Mouse (Mus musculus): ENCODE measurements around the gene Asap3. TPM values are rescaled to one million over a fixed set of nuclear protein-coding genes. Genes with fewer than 3 reads are reported as not detected.
A peak's percentile ranks its signal among the peaks of the same experiment; 100 is the strongest.

Gene Asap3
- polyA plus RNA-seq, 1 experiment from 2014 or later = 4.4 TPM

DNA sequence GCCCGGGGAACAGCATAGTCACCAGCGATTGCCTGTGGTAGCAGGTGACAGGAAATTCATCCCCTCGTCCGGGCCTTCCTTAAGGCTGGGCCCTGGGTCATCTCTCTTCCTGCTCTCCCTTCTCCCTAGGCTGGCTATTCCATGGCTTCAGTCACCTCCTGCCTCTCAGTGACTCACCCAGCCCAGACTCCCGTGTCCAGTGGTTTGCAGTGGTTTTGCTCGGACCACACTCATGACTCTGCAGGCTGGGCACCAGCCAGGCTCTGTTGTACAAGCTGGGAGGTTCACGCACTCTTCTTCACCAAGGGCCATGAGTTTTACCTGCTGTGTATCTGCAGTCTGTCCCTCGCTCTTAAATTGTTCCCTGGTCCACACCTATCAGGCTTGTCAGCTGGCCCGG is 4.8 kb downstream of the Asap3 start:
- Histone ChIP-seq H3K9ac (ENCODE audit: low read depth, low read length) (no peak overlapping the region), H3K27ac (ENCODE audit: low read length) (no peak overlapping the region), H3K4me1 (ENCODE audit: control insufficient read depth, insufficient read depth, low read length) (peaks cover 15% of the 10 kb centered on the region), H3K9me3 (ENCODE audit: control insufficient read depth, low read length) (no peaks in the 10 kb centered on the region), H3K27me3 (replicated peaks; ENCODE audit: control insufficient read depth, insufficient read depth, low read length) (no peaks in the 10 kb centered on the region), H3K4me2 (ENCODE audit: low read depth, low read length) (no peak overlapping the region), H3K36me3 (ENCODE audit: control insufficient read depth, insufficient read depth, low read length) (no peaks in the 10 kb centered on the region), H3K4me3 (ENCODE audit: low read length) (no peak overlapping the region)
- whole genome bisulfite sequencing = 74% methylated on average over 9 of the region's 9 CpGs
- no peak for ATAC-seq

DNA sequence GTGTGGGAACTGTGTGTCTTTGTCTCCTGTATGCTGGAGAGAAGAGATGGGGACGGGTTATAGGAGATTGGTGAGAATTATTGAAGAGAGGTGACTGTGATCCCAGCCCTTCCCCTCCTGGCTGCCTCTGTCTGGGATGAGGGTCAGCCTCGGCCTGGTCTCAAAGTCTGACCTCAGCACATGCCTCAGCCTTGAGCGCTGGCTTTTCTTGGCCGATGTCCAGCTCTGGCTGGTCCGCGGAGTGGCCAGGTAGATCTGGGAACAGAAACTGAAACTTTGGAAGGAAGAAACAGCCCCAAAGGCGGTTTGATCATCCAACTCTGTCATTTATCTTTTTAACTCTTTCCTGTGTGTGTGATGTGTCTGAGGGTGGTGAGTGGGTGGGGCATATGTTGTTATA is 7.5 kb downstream of the Asap3 start:
- Histone ChIP-seq H3K4me1 (ENCODE audit: control insufficient read depth, insufficient read depth, low read length) (peaks cover 21% of the 10 kb centered on the region), H3K27me3 (replicated peaks; ENCODE audit: control insufficient read depth, insufficient read depth, low read length) (no peaks in the 10 kb centered on the region), H3K9me3 (ENCODE audit: control insufficient read depth, low read length) (no peaks in the 10 kb centered on the region), H3K27ac (ENCODE audit: low read length) (no peak overlapping the region), H3K4me2 (ENCODE audit: low read depth, low read length) (no peak overlapping the region), H3K9ac (ENCODE audit: low read depth, low read length) (no peak overlapping the region), H3K36me3 (ENCODE audit: control insufficient read depth, insufficient read depth, low read length) (no peaks in the 10 kb centered on the region), H3K4me3 (ENCODE audit: low read length) (no peak overlapping the region)
- 0 out of 2 replicates have a peak, but pooled peaks have one; percentile 17 for ATAC-seq
- WGBS = 58% methylated on average over 7 of the region's 7 CpGs

DNA sequence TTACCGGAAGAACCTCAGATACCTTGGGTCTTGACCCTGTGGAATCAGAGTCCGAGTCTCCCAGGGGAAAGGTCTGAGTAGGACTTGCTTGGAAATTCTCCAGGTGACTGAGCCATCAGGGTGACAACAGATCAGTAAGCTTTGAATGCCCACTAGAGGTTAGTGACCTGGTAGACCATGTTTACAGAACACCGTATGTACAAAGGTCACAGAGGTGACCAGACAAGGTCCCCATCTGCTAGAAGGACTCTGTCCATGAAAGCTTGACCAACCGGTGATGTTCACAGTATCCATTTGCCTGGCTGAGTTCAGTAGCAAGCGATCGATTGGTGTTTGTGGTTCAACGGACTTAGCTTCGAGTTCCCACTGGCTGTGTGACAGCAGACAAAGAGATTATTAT is 8.7 kb downstream of the Asap3 start:
- H3K27me3 ChIP-seq (replicated peaks; ENCODE audit: control insufficient read depth, insufficient read depth, low read length) = no peaks in the 10 kb centered on the region
- H3K4me2 ChIP-seq (ENCODE audit: low read depth, low read length) = no peak overlapping the region
- H3K36me3 ChIP-seq (ENCODE audit: control insufficient read depth, insufficient read depth, low read length) = no peaks in the 10 kb centered on the region
- WGBS = 78% methylated on average over 8 of the region's 8 CpGs
- no peak overlapping the region for H3K27ac ChIP-seq (ENCODE audit: low read length)
- H3K9me3 ChIP-seq (ENCODE audit: control insufficient read depth, low read length) = no peaks in the 10 kb centered on the region
- peaks cover 25% of the 10 kb centered on the region for H3K4me1 ChIP-seq (ENCODE audit: control insufficient read depth, insufficient read depth, low read length)
- no peak overlapping the region for H3K4me3 ChIP-seq (ENCODE audit: low read length)
- no peak for ATAC-seq
- no peak overlapping the region for H3K9ac ChIP-seq (ENCODE audit: low read depth, low read length)

DNA sequence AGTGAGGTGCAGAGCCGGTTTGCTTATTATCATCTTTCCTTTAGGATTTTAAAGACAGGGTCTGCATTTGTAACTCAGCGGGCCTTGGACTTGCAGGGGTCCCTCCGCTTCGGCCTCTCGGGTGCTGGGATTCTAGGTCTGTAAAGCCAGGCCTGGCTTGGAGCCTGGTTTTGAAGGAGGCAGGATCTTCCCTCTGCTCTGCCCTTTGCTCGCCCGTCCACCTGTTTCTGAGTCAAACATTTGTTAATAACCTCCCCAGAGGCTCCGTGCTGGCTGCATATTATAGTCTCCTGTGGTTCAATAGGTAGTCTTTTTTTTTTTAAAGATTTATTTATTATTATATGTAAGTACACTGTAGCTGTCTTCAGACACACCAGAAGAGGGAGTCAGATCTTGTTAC is 9.4 kb downstream of the Asap3 start:
- Histone ChIP-seq H3K36me3 (ENCODE audit: control insufficient read depth, insufficient read depth, low read length) (no peaks in the 10 kb centered on the region), H3K4me2 (ENCODE audit: low read depth, low read length) (no peak overlapping the region), H3K27ac (ENCODE audit: low read length) (no peak overlapping the region), H3K4me3 (ENCODE audit: low read length) (no peak overlapping the region), H3K9me3 (ENCODE audit: control insufficient read depth, low read length) (no peaks in the 10 kb centered on the region), H3K27me3 (replicated peaks; ENCODE audit: control insufficient read depth, insufficient read depth, low read length) (no peaks in the 10 kb centered on the region), H3K4me1 (ENCODE audit: control insufficient read depth, insufficient read depth, low read length) (peaks cover 27% of the 10 kb centered on the region), H3K9ac (ENCODE audit: low read depth, low read length) (no peak overlapping the region)
- no peak for ATAC-seq
- WGBS = 77% methylated on average over 8 of the region's 8 CpGs

DNA sequence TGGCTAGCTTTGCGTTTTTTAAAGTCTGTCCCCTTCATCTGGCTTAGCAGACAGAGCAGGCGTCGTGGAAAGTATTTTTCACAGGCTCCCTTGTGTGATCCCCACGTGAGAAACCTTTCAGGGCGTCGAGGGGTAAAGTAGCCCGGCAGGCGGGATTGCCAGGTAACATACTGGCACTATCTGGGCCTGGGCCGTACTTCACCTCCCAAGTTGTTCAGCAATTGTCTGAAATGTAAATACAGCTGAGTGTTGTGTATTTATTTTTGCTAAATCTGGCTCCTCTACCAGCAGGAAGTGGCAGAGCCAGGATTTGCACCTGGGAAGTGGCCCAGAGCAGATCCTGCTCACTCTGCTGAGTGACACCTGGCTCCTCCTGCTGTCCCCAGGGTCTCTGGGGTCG is 10.9 kb downstream of the Asap3 start:
- Histone ChIP-seq H3K27ac (ENCODE audit: low read length) (no peak overlapping the region), H3K36me3 (ENCODE audit: control insufficient read depth, insufficient read depth, low read length) (no peaks in the 10 kb centered on the region), H3K27me3 (replicated peaks; ENCODE audit: control insufficient read depth, insufficient read depth, low read length) (no peaks in the 10 kb centered on the region)

DNA sequence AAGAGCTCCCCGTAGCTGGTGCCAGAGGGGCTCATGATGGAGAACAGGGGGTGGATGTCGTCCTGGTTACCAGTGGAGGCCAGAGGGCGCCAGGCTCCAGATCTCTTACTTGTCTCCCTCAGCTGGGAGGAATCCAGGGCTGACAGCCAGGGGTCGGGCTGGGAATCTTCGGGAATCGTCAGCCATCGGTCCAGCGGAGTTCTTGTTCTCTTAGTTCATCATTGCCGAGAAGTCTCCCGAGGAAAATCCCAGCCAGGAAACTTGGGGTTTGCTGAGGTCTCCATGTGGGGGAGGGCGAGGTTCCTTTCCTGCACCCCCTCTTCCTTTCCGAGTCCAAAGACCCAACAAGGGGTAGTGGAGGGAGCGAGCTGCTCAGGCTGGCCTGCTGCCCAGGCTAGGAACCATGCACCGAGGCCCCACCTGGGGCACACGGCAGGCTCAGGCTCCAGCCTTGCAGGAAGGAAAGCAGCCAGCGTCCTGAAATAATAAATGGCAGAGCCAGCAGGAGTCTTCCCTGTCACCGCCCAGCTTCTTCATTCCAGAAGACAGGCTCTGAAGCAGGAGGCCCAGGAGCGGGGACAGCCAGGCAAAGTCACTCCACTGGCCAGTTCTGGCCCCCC is 12.5 kb downstream of the Asap3 start:
- H3K27ac ChIP-seq (ENCODE audit: low read length) = peak overlapping the region; percentile 79
- no peaks in the 10 kb centered on the region for H3K9me3 ChIP-seq (ENCODE audit: control insufficient read depth, low read length)
- ATAC-seq = peak; percentile 66
- peak overlapping the region; percentile 35 for H3K4me2 ChIP-seq (ENCODE audit: low read depth, low read length)
- H3K27me3 ChIP-seq (replicated peaks; ENCODE audit: control insufficient read depth, insufficient read depth, low read length) = no peaks in the 10 kb centered on the region
- H3K36me3 ChIP-seq (ENCODE audit: control insufficient read depth, insufficient read depth, low read length) = no peaks in the 10 kb centered on the region
- WGBS = 24% methylated on average over 18 of the region's 18 CpGs
- H3K9ac ChIP-seq (ENCODE audit: low read depth, low read length) = peak overlapping the region; percentile 50
- H3K4me1 ChIP-seq (ENCODE audit: control insufficient read depth, insufficient read depth, low read length) = peaks cover 25% of the 10 kb centered on the region
- H3K4me3 ChIP-seq (ENCODE audit: low read length) = peak overlapping the region; percentile 1; the same call in 1 of the 2 replicates

More for the DNA sequence above, 10.9 kb downstream of the Asap3 start:
- WGBS = 47% methylated on average over 10 of the region's 10 CpGs
- Histone ChIP-seq H3K4me2 (ENCODE audit: low read depth, low read length) (no peak overlapping the region), H3K9me3 (ENCODE audit: control insufficient read depth, low read length) (no peaks in the 10 kb centered on the region), H3K9ac (ENCODE audit: low read depth, low read length) (no peak overlapping the region), H3K4me3 (ENCODE audit: low read length) (no peak overlapping the region), H3K4me1 (ENCODE audit: control insufficient read depth, insufficient read depth, low read length) (peaks cover 27% of the 10 kb centered on the region)
- no peak for ATAC-seq

DNA sequence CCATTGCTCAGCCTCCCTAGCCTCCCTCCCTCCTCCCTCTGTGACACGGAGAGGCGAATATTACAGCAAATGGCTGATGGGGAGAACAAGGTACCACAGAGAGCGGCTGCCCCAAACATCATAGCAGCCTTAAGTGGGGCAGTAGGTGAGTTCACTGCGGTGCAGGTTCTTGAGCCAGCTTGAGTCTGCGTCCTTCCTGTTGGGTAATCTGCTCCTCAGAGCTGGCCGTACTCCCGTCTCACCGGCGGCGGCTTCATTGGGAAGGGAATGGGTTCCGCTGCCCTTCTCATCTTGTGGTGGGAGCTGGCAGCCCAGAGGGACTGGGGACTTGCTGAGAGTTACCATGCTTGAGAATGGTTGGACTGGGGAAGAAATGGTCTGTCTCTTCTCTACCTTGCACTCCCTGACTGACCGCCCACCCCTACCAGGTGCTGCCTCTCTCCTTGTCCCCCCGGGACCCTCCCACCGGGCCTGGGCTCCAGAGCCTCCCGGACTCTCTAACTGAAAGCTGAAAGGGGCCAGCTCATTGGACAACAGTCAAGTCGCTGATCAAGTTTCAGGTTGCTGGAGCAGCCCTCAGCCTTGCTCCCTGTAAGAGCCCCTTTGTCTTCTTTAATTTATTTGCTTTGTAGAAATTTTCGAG is 14.1 kb downstream of the Asap3 start:
- no peak overlapping the region for H3K9ac ChIP-seq (ENCODE audit: low read depth, low read length)
- ATAC-seq = no peak; the same call in 1 of the 2 replicates

DNA sequence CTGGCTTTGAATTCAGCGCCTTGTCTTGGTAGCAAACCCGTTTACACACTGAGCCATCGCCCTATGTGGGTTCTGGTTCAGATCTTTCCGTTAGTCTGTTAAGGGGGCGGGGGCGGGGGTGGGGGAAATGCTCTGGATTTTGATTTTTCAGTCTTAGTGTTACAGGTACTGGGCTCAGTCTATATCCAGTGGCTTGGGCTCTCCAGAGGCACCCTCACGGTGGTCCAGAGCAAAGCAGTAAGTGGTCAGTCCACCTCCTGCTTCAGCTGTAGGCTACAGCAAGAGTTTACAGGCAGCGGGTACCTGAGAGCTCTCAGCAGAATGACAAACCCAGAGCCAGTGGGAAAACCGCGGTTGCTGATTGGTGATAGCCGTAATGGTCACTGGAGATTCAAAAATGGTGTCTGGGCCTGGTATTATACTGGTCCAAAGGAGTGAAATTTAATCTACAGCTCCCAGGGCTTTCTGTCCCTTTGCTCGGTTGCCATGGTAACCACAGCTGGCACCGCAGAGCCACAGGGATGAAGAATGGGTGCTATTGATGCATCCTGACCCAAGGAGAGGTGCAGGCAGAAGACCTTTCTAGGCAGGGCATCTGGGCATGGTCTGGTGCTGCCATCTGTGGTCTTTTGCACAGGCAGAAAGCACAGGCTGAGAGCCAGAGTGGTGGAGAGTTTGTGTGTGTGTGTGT is 17.5 kb downstream of the Asap3 start:
- no peak for ATAC-seq
- WGBS = 72% methylated on average over 13 of the region's 13 CpGs
- no peak overlapping the region for H3K4me2 ChIP-seq (ENCODE audit: low read depth, low read length)

More for the DNA sequence above, 14.1 kb downstream of the Asap3 start:
- H3K4me2 ChIP-seq (ENCODE audit: low read depth, low read length) = 0 out of 2 replicates have a peak overlapping the region, but pooled peaks have one; percentile 14
- no peaks in the 10 kb centered on the region for H3K27me3 ChIP-seq (replicated peaks; ENCODE audit: control insufficient read depth, insufficient read depth, low read length)
- H3K4me1 ChIP-seq (ENCODE audit: control insufficient read depth, insufficient read depth, low read length) = peaks cover 25% of the 10 kb centered on the region
- H3K36me3 ChIP-seq (ENCODE audit: control insufficient read depth, insufficient read depth, low read length) = no peaks in the 10 kb centered on the region
- WGBS = 20% methylated on average over 17 of the region's 17 CpGs
- no peaks in the 10 kb centered on the region for H3K9me3 ChIP-seq (ENCODE audit: control insufficient read depth, low read length)
- H3K27ac ChIP-seq (ENCODE audit: low read length) = no peak overlapping the region
- H3K4me3 ChIP-seq (ENCODE audit: low read length) = no peak overlapping the region

DNA sequence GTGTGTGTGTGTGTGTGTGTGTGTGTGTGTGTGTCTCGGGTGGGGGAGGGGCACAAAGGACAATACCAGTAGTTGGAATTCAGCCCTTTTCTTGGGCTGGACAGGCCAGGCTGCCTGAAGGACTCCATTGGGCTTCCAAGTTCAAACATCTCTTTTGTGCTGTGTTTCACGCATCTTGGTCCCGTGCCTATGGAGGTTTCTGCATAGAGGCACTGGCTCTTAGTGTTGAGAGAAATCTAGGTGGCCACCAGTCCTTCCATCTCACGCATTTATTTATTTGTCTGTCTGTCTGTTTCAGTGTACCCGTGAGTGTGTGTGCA is 18.0 kb downstream of the Asap3 start:
- H3K36me3 ChIP-seq (ENCODE audit: control insufficient read depth, insufficient read depth, low read length) = no peaks in the 10 kb centered on the region
- no peak overlapping the region for H3K9ac ChIP-seq (ENCODE audit: low read depth, low read length)
- no peak overlapping the region for H3K27ac ChIP-seq (ENCODE audit: low read length)
- no peak overlapping the region for H3K4me3 ChIP-seq (ENCODE audit: low read length)
- H3K27me3 ChIP-seq (replicated peaks; ENCODE audit: control insufficient read depth, insufficient read depth, low read length) = no peaks in the 10 kb centered on the region
- peaks cover 19% of the 10 kb centered on the region for H3K4me1 ChIP-seq (ENCODE audit: control insufficient read depth, insufficient read depth, low read length)
- no peaks in the 10 kb centered on the region for H3K9me3 ChIP-seq (ENCODE audit: control insufficient read depth, low read length)
- 75% methylated on average over 4 of the region's 5 CpGs for WGBS
- no peak for ATAC-seq
- no peak overlapping the region for H3K4me2 ChIP-seq (ENCODE audit: low read depth, low read length)

More for the DNA sequence above, 17.5 kb downstream of the Asap3 start:
- no peaks in the 10 kb centered on the region for H3K9me3 ChIP-seq (ENCODE audit: control insufficient read depth, low read length)
- peaks cover 21% of the 10 kb centered on the region for H3K4me1 ChIP-seq (ENCODE audit: control insufficient read depth, insufficient read depth, low read length)
- H3K27me3 ChIP-seq (replicated peaks; ENCODE audit: control insufficient read depth, insufficient read depth, low read length) = no peaks in the 10 kb centered on the region
- no peak overlapping the region for H3K9ac ChIP-seq (ENCODE audit: low read depth, low read length)
- H3K36me3 ChIP-seq (ENCODE audit: control insufficient read depth, insufficient read depth, low read length) = no peaks in the 10 kb centered on the region
- no peak overlapping the region for H3K27ac ChIP-seq (ENCODE audit: low read length)
- no peak overlapping the region for H3K4me3 ChIP-seq (ENCODE audit: low read length)
